Mouse (Mus musculus): ENCODE data around the gene Fam20b. TPM values are rescaled to one million over a fixed set of nuclear protein-coding genes. Genes with fewer than 3 reads are reported as not detected.

Fam20b gene
- 31.7 and 39.2 TPM in 2 replicates for polyA plus RNA-seq (2012; rRNA removed)

DNA sequence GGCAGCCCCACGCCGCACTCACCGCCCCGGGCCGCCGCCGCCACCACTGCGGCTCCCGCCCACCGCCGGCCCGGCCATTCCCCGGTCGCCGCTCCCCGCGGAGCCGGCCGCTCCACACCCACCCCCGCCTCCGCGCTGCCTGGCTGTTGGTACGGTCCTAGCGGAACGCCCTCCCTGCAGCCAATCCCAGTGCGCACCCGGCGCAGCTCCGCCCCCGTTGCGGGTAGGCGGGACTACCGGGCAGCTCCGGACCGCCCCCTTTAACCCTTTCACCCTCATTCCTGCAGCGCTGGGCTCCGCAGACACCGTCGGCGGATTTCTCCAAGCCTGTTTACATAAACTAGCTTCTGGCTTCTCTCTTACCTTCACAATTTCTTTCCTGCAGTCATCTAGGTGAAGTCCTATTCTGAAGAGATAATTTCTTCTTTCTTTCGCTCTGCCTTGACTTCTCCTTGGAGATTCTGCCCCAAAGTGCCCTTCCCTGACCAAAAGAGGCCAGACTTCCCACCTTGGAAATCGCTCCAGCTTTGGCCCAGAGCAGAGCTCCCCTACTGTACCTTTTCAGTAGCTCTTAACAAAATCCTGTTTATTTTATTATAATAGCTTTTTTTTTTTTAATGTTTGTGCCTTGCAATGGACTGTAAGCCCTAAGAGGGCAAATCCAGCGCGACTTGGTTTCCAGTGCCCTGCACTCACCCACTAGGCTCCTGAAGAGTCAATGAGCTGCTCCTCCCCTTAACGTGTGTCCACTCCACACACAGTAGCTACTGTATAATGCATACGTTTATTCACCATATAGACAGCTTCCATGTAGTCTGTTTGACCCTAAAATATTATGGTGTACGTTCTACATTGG, at the start of gene Fam20b:
Fam20b (minus strand) TSS at position 137 of the 856 bp plus-strand sequence.
- peak; percentile 95 for DNase-seq (ENCODE audit: low spot score)

DNA sequence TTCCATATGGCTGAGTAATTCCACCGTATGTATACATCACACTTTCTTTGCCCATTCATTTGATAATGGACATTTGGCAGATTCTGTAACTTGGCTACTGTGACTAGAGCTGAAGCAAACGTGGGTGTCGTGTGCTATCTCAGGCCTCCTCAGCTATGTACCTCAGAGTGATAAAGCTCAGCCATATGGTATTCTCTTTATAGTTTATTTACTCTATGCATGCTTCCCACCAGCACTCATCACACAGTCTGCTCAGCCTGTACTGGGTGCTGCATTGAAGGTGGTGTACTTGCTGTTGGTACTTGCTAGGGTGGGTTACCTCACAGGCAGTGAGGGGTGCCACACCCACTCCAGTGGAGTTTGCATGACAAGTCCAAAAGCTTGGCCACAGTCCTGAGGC, 46.4 kb upstream of the Fam20b start:
- DNase-seq (ENCODE audit: low spot score): no peak

GRCm38 (mm10) chr1:156764584-156764983, 45.7 kb upstream of the Fam20b start:
- no peak for DNase-seq (ENCODE audit: low spot score)

- DNase-seq (ENCODE audit: low spot score): no peak
Measured at GRCm38 (mm10) chr1:156763280-156763679, 44.4 kb upstream of the Fam20b start.

DNA sequence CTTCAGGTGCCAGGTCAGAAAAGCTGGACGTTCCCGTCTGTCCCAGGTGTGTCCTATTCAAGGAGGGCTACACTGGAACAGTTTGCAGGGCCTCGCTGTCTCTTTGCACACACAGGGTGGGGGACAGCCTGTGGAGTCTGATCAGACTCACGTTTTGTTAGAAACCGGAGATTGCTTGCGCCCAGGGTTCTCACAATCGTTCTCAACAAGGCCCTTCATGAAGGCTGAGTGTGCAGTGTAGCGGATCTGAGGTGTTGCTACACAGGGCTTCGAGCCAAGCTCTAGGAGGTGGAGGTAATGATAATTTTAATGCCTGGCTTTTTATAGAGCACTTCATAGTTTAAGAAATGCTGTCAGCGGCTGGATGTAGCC, 42.5 kb upstream of the Fam20b start:
- DNase-seq (ENCODE audit: low spot score): no peak

DNA sequence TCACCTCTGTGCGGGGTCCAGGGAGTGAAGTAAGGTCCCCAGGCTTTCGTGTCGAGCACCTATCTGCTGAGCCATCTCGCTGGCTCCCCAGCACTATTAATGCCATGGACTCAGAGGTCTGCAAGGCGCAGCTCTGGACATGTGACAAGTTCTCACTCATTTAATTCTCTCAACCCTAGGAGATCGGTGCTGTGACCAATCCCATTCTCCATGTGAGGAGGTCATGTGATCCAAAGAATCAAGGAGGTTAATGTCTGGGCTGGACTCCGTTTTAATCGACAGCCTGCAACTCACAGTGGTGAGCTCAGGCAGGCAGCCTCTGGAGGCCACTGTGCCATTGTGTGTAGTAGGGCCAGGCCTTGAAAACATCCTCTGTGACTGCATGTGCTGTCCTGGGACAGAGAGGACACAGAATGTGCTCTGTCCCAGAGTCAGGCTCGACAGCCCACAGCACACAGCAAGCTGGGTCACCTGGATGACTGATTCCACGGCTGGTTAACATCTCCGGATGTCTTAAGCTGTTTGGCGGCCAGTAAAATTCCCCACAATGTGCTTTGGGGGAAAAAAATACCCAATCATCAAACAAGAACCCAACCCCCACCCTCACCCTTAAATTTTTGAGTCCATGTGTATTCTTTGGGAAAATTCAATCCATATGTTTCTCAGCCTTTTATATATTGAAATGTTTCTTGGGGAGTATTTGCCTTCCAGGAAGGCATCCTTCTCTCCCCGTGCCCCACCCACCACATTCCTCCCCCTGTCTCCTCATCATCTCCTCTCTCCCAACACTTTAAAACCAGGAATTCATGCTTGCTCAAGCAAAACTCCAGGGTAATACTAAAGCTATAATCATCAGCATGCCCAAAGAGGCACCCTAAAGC, 41.9 kb upstream of the Fam20b start:
- no peak for DNase-seq (ENCODE audit: low spot score)

DNA sequence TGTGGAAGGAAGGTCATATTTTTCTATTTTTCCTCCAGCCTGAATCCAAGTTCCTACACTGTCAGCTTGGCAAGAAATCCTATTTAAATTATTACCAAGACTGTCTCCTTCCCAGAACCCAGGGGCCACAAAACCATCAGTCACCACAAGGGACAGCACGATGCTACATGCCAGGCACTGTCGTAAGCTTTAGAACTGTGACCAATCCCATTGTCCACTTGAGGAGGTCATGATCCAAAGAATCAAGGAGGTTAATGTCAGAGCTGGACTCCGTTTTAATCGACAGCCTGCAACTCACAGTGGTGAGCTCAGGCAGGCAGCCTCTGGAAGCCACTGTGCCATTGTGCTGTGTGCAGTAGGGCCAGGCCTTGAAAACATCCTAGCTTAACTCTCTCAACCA, 39.4 kb upstream of the Fam20b start:
- DNase-seq (ENCODE audit: low spot score): no peak

- DNase-seq (ENCODE audit: low spot score): no peak
Measured at GRCm38 (mm10) chr1:156754608-156755413, 35.9 kb upstream of the Fam20b start.

- no peak for DNase-seq (ENCODE audit: low spot score)
Measured at GRCm38 (mm10) chr1:156752990-156753389, 34.1 kb upstream of the Fam20b start.

DNA sequence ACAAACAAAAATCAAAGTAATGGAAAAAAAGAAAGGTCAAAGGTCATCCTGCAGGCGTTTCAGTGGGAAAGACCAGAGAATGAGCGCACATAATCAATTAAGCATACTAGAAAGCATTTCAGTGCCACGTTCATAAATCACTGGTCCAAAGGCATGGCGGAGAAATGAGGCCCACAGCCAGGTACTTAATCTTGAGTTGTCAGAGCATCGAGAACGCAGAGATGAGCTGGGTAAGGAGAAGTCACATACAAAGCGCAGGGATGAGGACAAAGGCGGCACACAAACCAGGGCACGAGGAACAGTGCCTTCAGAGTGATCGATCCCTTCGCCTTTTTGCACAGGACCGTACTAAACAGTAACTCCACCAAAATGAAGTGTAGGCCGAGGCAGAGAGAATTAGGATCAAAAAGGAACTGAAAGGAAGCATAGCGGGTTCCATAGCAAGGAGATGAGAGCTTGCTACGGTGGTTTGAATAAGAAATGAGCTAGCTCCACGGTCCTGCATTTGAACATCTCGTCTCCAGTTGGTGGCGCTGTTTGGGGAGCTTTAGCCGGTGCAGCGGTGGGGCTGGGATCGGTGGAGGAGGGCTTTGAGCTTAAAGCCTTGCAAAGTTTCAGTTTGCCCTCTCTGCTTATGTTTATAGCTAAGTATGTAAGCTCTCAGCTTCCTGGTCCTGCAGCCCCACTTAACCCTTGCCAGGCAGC, 33.3 kb upstream of the Fam20b start:
- DNase-seq (ENCODE audit: low spot score): peak; percentile 38

DNA sequence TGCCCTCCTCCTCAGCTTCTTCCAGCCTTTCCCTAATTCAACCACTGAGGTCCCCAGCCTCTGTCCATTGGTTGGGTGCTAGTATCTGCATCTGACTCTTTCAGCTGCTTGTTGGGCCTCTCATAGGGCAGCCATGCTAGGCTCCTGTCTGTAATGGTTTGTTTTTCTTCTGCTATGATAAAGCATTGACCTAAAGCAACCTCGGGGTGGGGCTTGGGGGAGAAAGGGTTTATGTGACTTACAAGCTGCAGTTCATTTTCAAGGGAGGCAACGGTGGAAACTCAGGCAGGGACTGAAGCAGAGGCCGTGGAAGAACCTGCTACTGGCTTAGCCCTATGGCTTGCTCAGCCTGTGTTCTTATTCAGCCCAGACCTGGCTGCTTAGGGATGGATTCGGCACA, 31.4 kb upstream of the Fam20b start:
- no peak for DNase-seq (ENCODE audit: low spot score)

DNA sequence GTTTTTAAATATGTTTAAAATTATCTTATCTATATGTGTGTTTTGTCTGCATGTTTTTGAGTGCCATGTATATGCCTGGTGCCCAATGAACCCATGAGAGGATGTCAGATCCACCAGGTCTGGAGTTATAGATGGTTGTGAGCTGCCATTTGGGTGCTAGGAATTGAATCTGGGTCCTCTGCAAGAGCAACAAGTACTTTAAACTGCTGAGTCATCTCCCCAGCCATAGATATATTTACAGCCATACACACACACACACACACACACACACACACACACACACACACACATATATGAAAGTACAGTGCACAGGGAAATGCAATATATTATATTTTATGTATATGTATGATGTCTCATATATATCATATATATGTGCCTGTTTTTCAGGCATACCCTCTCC, 30.2 kb upstream of the Fam20b start:
- DNase-seq (ENCODE audit: low spot score): no peak

DNA sequence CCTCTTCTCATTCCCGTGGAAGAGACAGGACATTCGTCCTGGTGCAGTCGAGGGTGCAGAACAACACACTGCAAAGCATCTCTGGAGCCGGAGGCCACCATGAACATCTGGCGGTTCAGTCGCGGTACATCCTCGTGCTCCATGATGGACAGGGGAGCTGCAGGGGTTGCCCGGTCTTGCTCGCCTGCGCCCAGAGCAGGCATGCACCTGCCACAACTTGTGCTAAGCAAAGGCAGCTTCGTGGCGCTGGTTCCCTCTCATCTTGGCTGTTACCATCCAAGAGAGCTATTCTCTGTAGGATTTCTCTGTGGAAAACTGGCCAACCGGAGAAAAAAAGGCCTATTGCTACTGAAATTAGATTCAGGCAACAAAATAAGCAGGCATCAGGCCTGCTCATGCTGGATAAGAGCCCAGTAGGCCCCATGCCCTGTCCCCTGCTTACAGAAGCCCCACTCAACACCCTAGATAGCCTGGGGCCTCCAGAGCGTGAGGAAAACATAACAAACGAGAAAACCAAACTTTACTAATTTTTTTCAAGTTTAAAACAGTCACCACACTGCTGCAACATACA, 29.6 kb upstream of the Fam20b start:
- no peak for DNase-seq (ENCODE audit: low spot score)

DNA sequence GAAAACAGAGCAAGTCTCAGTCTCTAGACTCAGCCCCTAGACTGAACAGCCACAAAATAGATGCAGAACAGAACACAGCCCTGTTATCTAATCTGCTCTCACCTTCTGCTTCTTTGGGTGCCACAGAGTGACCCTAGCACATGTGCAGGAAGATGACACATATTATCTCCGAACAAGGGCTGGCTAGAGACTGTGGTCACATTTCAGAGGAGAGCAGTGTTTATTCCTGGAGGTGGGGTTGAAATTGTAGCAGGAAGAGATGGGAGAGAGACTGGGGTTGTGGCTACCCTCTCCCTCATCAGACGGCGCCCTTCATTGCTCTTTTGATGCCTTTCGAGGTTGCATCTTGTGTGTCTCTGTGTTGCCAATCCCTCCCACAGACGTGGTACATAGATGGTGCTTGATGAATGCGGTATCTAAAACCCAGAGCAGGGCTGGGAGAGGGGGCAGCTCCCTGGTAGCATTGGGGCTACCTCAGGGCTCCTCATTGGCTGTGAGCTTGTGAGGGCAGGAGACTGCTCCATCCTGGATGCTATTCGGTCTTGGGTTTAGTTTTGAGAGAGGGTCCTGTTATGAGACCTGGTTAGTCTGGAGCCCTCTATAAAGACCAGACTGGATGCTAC, 26.4 kb upstream of the Fam20b start:
- no peak for DNase-seq (ENCODE audit: low spot score)

GRCm38 (mm10) chr1:156741482-156742411, 22.9 kb upstream of the Fam20b start:
- DNase-seq (ENCODE audit: low spot score): no peak

GRCm38 (mm10) chr1:156735788-156736187, 16.9 kb upstream of the Fam20b start:
- no peak for DNase-seq (ENCODE audit: low spot score)

GRCm38 (mm10) chr1:156734019-156734418, 15.1 kb upstream of the Fam20b start:
- DNase-seq (ENCODE audit: low spot score): no peak

- DNase-seq (ENCODE audit: low spot score): no peak
Measured at GRCm38 (mm10) chr1:156733559-156733958, 14.7 kb upstream of the Fam20b start.

GRCm38 (mm10) chr1:156732996-156733395, 14.1 kb upstream of the Fam20b start:
- DNase-seq (ENCODE audit: low spot score): no peak
